Mouse (Mus musculus) E14TG2a.4 (cell line): ENCODE measurements around the gene Mgat4a.
"Not testable (repeated sequence)": the region's sequence is repeated elsewhere in the genome, so short reads cannot be mapped to it uniquely, and the experiment has no call there.

Experiments used
- H3K27me3 ChIP-seq: 2 replicates; pipeline ENCODE4 v1.6.1; 2014; ENCODE audit warnings: low read length, control low read depth; ENCODE audit not compliant: insufficient read depth
- H3K36me3 ChIP-seq: 2 replicates; pipeline ENCODE4 v1.6.1; 2014; ENCODE audit warnings: low read length, control low read depth; ENCODE audit not compliant: insufficient read depth
- H3K4me1 ChIP-seq: replicated peaks from 2 replicates; pipeline ENCODE4 v1.6.1; 2014; ENCODE audit warnings: low read depth, low read length, control low read depth
- H3K4me3 ChIP-seq: replicated peaks from 2 replicates; pipeline ENCODE4 v1.5.1; 2014; ENCODE audit warnings: mild to moderate bottlenecking, low read length
- H3K9me3 ChIP-seq: 2 replicates; pipeline ENCODE4 v1.6.1; 2014; ENCODE audit warnings: low read length, control low read depth
- CTCF ChIP-seq: conservative IDR thresholded peaks from 2 replicates; pipeline ENCODE4 v1.5.1; 2014; ENCODE audit warnings: low read length
- NANOG ChIP-seq: IDR thresholded peaks from 2 replicates; pipeline ENCODE4 v1.6.1; 2014; ENCODE audit warnings: borderline replicate concordance, low read length, mixed read lengths
- POU5F1 ChIP-seq: IDR thresholded peaks from 2 replicates; pipeline ENCODE4 v1.6.1; 2014; ENCODE audit warnings: low read length, borderline replicate concordance

The Mgat4a gene

GRCm38 (mm10) chr1:37502354-37502753 lies 38.5 kb downstream of the Mgat4a start:
- no peak for TF ChIP-seq POU5F1
- Histone ChIP-seq H3K4me1 (peaks cover 19% of the 10 kb centered on the region), H3K27me3 (no peaks in the 10 kb centered on the region), H3K9me3 (peaks cover 8% of the 10 kb centered on the region), H3K36me3 (no peaks in the 10 kb centered on the region), H3K4me3 (no peak overlapping the region)

GRCm38 (mm10) chr1:37500723-37501122 lies 40.1 kb downstream of the Mgat4a start:
- H3K27me3 ChIP-seq: no peaks in the 10 kb centered on the region
- no peaks in the 10 kb centered on the region for H3K36me3 ChIP-seq
- TF ChIP-seq POU5F1 (no peak), CTCF (no peak), NANOG (no peak)
- no peak overlapping the region for H3K4me3 ChIP-seq
- H3K9me3 ChIP-seq: no peaks in the 10 kb centered on the region
- H3K4me1 ChIP-seq: peaks cover 19% of the 10 kb centered on the region

DNA sequence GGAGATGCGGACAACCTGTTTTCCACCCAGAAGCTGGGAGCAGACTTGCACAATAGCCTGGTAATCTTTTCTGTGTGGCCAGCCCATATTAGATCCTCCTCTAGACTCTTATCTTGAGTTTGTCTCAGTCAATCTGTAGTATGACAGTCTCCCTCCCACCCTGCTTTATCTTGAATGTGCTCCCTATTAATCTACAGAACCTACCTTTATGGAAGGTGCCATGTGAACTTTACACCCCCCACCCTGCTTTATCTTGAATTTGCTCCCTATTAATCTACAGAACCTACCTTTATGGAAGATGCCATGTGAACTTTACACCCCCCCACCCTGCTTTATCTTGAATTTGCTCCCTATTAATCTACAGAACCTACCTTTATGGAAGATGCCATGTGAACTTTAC lies 41.4 kb downstream of the Mgat4a start:
- H3K27me3 ChIP-seq, H3K9me3 ChIP-seq, H3K36me3 ChIP-seq, H3K4me3 ChIP-seq: not testable (repeated sequence)
- H3K4me1 ChIP-seq: peaks cover 16% of the 10 kb centered on the region

- H3K4me1 ChIP-seq: peaks cover 11% of the 10 kb centered on the region
- H3K36me3 ChIP-seq: no peaks in the 10 kb centered on the region
- H3K9me3 ChIP-seq: no peaks in the 10 kb centered on the region
- no peak overlapping the region for H3K4me3 ChIP-seq
- H3K27me3 ChIP-seq: no peaks in the 10 kb centered on the region
- no peak for TF ChIP-seq NANOG
- no peak for TF ChIP-seq CTCF
- TF ChIP-seq POU5F1: no peak
Measured at GRCm38 (mm10) chr1:37498911-37499310, 41.9 kb downstream of the Mgat4a start.

DNA sequence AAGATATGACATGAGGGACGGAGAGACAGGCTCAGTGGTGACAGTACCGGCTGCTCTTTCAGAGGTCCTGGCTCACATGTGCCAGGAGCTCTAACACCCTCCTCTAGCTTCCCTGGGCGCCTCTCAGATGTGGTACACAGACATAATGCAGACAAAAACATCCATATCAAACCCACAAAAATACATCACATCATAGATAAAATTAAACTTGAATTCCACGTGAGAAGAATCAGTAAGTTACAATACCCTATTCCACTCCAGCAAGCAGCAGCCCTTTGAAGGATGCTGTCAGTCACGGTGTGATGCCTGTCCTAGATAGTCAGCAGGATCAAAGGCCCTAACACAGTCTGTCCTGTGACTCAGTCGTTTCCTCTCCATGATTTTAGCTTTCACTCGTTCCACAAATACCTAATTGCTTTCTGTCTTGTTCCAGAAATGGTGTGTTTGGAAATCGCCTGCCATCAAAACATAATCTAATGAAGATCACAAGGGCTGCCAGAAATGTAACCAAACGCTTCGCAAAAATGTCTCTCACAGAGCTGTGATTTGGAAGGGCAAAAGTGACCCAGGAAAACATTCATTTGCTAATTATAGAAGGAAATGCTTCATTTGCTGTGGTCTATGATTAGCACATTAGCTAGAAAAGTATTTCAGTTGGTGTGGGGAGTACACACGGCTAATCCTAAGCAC lies 44.1 kb downstream of the Mgat4a start:
- H3K9me3 ChIP-seq: no peaks in the 10 kb centered on the region
- H3K36me3 ChIP-seq: no peaks in the 10 kb centered on the region
- peaks cover 7% of the 10 kb centered on the region; the same call in 1 of the 2 replicates for H3K4me1 ChIP-seq
- no peak for TF ChIP-seq CTCF
- TF ChIP-seq POU5F1: no peak
- no peak for TF ChIP-seq NANOG
- no peaks in the 10 kb centered on the region for H3K27me3 ChIP-seq
- no peak overlapping the region for H3K4me3 ChIP-seq

DNA sequence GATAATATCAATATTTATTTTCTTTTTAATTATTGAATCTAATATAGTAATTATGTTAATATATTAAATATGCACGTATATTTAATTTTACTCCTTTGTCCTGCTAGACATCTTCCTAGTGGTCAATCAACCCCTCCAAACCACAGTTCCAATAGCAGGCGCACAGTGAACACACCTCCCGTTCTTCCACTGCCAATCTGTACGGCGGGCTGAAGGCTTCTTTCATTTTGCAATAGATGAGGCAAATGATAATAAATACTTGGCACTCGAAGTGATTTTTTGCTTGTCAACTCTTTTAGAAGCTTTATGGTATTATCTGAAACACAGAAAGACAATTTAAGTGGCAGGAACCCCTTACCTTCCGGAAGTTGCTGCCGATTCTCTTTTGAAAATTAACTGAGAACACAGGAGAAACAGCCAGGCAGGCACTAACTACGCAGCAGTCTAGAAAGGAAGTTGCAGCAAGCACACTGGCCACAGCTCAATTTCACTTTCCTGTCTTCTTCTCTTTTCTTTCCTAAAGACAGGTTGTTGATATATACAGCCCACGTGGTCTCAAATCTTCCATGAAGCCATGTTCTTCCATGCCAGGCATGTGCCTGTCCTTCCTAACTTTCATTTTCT lies 45.0 kb downstream of the Mgat4a start:
- no peak for TF ChIP-seq CTCF
- no peak for TF ChIP-seq POU5F1
- TF ChIP-seq NANOG: no peak

DNA sequence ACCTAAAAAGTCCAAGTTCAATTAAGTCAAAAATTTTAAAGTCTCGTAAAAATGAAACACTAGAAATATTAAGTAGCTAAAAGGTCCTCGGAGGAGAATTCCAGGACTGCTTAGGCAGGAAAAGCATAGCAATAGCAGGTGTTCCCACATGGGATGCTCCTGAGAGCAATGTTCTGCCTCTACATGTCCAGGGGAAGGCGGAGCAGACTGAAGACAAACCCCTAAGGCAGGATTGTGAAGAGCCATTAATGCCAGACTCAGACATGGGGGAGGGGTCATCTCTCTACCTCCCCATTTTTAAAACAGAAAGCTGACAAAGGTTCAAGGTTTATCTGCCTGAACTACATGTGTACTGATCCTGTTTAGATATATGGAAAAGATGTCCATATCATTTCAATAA lies 45.7 kb downstream of the Mgat4a start:
- H3K27me3 ChIP-seq: no peaks in the 10 kb centered on the region
- no peaks in the 10 kb centered on the region; the same call in 1 of the 2 replicates for H3K36me3 ChIP-seq
- no peaks in the 10 kb centered on the region for H3K9me3 ChIP-seq
- TF ChIP-seq NANOG (no peak), CTCF (no peak), POU5F1 (no peak)
- peaks cover 7% of the 10 kb centered on the region; the same call in 1 of the 2 replicates for H3K4me1 ChIP-seq
- no peak overlapping the region for H3K4me3 ChIP-seq

More for the DNA sequence above, 45.0 kb downstream of the Mgat4a start:
- no peak overlapping the region for H3K4me3 ChIP-seq
- peaks cover 7% of the 10 kb centered on the region; the same call in 1 of the 2 replicates for H3K4me1 ChIP-seq
- no peaks in the 10 kb centered on the region for H3K27me3 ChIP-seq
- no peaks in the 10 kb centered on the region; the same call in 1 of the 2 replicates for H3K36me3 ChIP-seq
- no peaks in the 10 kb centered on the region for H3K9me3 ChIP-seq

- peaks cover 4% of the 10 kb centered on the region; the same call in 1 of the 2 replicates for H3K4me1 ChIP-seq
Measured at GRCm38 (mm10) chr1:37491672-37492071, 49.1 kb downstream of the Mgat4a start.

DNA sequence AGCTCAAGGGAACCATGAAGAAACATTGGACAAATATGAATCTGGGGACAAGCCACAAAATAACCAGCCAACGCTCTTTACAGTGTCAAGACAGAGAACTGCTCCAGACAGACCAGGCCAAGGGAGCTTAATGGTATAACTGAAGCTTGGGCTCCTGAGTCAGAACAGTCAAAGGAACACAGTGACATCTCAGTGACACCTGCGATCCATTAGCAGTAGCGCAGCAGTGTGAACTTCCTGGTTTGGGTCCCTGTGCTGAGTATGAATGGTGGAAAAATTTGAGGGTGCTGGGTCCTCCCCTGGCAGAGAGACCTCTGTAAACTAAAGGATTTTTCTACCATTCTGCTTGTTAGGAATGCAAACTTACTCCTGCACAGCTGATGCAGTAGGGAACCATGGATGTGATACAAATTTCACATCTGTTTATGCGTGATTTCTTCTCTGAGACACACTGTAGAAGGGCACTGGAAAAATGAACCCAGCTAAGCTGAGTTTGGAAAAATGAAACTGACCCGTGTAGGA lies 50.1 kb downstream of the Mgat4a start:
- no peaks in the 10 kb centered on the region for H3K27me3 ChIP-seq

More at GRCm38 (mm10) chr1:37491672-37492071, 49.1 kb downstream of the Mgat4a start:
- H3K36me3 ChIP-seq: no peaks in the 10 kb centered on the region; the same call in 1 of the 2 replicates
- no peaks in the 10 kb centered on the region for H3K27me3 ChIP-seq
- TF ChIP-seq CTCF (no peak), POU5F1 (no peak), NANOG (no peak)
- H3K4me3 ChIP-seq: no peak overlapping the region
- H3K9me3 ChIP-seq: no peaks in the 10 kb centered on the region

More for the DNA sequence above, 50.1 kb downstream of the Mgat4a start:
- TF ChIP-seq CTCF (no peak), NANOG (no peak), POU5F1 (no peak)
- H3K36me3 ChIP-seq: no peaks in the 10 kb centered on the region; the same call in 1 of the 2 replicates
- H3K9me3 ChIP-seq: no peaks in the 10 kb centered on the region
- H3K4me3 ChIP-seq: no peak overlapping the region
- peaks cover 4% of the 10 kb centered on the region; the same call in 1 of the 2 replicates for H3K4me1 ChIP-seq
